Mouse (Mus musculus) forebrain, embryonic 14.5 days (tissue): Measurements from ENCODE around the gene Glis2. TPM values are rescaled to one million over a fixed set of nuclear protein-coding genes. Genes with fewer than 3 reads are reported as not detected.

ENCODE experiments used
- ATAC-seq: fragments of 200-750 bp; cut with Nextera tagmentation; 2 replicates; pipeline ENCODE4 v1.8.0; 2017; ENCODE audit warnings: mild to moderate bottlenecking, moderate library complexity
- DNase-seq: peaks from one replicate; pipeline ENCODE4 v3.0.0-alpha.2; 2015; ENCODE audit warnings: low spot score
- H3K27ac ChIP-seq: fragments of 300-500 bp; sonication (generic); 2 replicates; pipeline ENCODE4 v1.5.1; 2014; ENCODE audit warnings: low read depth, mild to moderate bottlenecking, control low read depth, low read length, moderate library complexity
- H3K27me3 ChIP-seq: fragments of 300-500 bp; sonication (generic); replicated peaks from 2 replicates; pipeline ENCODE4 v1.6.1; 2014; ENCODE audit warnings: low read length, control low read depth, mixed read lengths; ENCODE audit not compliant: control insufficient read depth, insufficient read depth
- H3K36me3 ChIP-seq: fragments of 300-500 bp; sonication (generic); 2 replicates; pipeline ENCODE4 v1.6.1; 2014; ENCODE audit warnings: low read length, control low read depth; ENCODE audit not compliant: control insufficient read depth, insufficient read depth
- H3K4me1 ChIP-seq: fragments of 300-500 bp; sonication (generic); 2 replicates; pipeline ENCODE4 v1.6.1; 2014; ENCODE audit warnings: antibody characterized with exemption, low read length, control low read depth; ENCODE audit not compliant: control insufficient read depth, insufficient read depth
- H3K4me2 ChIP-seq: fragments of 300-500 bp; sonication (generic); 2 replicates; pipeline ENCODE4 v1.6.1; 2014; ENCODE audit warnings: mild to moderate bottlenecking, control low read depth, low read length
- H3K4me3 ChIP-seq: fragments of 300-500 bp; sonication (generic); 2 replicates; pipeline ENCODE4 v1.5.1; 2014; ENCODE audit warnings: low read depth, low read length, control low read depth
- H3K9ac ChIP-seq: fragments of 300-500 bp; sonication (generic); 2 replicates; pipeline ENCODE4 v1.6.1; 2014; ENCODE audit warnings: mild to moderate bottlenecking, low read length, control low read depth, moderate library complexity
- H3K9me3 ChIP-seq: fragments of 300-500 bp; sonication (generic); replicated peaks from 2 replicates; pipeline ENCODE4 v1.6.1; 2016; ENCODE audit warnings: low read length, control low read depth, mixed read lengths; ENCODE audit not compliant: control insufficient read depth
- WGBS: fragments of 180-500 bp; shearing (Covaris S2); extraction: QIAGEN DNeasy Blood & Tissue Kit; methylation state at CpG from one replicate; pipeline ENCODE4 v1.1.7; 2014; 5-methylcytosine and 5-hydroxymethylcytosine counted together
- polyA plus RNA-seq: library from polyadenylated mRNA; unstranded; fragments of >200 nt; fragmentation: Nextera tagmentation; extraction: Ambion mirVana; gene quantifications from 2 replicates; pipeline ENCODE4 v1.2.1, GENCODE M21; 2014

The Glis2 gene
- polyA plus RNA-seq, 1 experiment from 2014 or later = 9.0 TPM

DNA sequence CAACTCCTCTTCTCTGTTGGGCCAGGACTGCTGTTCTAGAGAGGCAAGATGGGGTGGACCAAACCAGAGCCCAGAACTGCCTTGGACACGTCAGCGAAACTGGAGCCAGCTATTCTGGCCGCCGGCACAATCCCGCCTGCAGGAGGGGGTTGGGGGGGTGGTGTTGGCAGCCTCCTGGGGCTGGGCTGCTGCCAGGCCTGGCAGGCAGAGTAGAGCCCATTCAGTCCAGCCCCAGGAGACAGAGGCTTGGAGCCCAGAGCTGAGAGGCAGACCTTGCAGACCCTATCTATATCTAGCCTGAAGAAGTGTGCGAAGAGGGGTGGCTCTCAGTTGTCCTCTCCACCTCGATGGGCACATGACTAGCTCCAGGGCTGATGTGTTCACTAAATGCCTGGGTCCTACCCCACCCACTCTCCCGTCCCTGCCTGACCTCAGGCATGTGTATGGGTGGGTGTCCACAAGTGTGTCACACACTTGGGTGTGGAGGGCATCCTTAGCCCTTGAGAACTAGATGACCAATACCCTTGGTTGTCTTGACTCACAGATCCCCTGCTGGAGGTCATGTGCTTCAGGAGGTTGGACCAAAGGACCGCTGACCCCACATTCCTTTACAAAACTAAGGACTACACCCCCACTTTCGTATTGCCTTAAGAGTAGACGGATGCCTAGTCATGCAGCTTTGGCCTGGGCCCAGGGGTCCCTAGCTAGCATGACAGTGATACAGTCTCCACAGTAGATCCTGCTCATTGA lies 49.3 kb downstream of the Glis2 start:
- Histone ChIP-seq H3K4me2 (no peak overlapping the region), H3K4me3 (no peak overlapping the region), H3K27me3 (no peaks in the 10 kb centered on the region), H3K36me3 (peaks cover 3% of the 10 kb centered on the region; the same call in 1 of the 2 replicates), H3K9ac (no peak overlapping the region), H3K27ac (no peak overlapping the region), H3K4me1 (peaks cover 30% of the 10 kb centered on the region), H3K9me3 (no peaks in the 10 kb centered on the region)
- 54% methylated on average over 11 of the region's 11 CpGs for WGBS
- DNase-seq (peak; percentile 76), ATAC-seq (peak; percentile 72)

- no peak for ATAC-seq
- WGBS = 77% methylated on average over 4 of the region's 4 CpGs
Measured at GRCm38 (mm10) chr16:4645867-4646266, 51.4 kb downstream of the Glis2 start.

DNA sequence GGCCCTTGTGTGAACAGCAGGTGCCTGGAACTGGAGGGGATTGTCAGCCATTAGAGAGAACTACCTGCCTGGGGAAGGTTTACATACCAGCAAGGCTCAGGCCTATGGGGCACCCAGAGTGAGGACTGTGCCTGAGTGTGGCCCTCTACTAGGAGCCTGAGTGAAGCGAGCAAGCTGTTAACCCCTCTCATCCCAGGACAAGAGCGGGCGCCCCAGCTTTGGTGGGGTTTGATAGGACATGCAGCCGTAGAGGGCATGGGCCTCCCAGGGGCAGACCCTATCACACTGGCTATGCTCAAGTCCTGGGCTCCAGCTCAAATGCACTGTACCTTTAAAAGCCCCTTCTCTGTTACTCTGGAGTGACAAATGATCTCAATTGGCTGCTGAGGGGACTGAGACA lies 52.3 kb downstream of the Glis2 start:
- WGBS = 77% methylated on average over 4 of the region's 4 CpGs
- Histone ChIP-seq H3K4me3 (no peak overlapping the region), H3K4me1 (peaks cover 23% of the 10 kb centered on the region), H3K36me3 (peaks cover 11% of the 10 kb centered on the region; the same call in 1 of the 2 replicates), H3K27ac (no peak overlapping the region), H3K9ac (no peak overlapping the region), H3K9me3 (no peaks in the 10 kb centered on the region), H3K4me2 (no peak overlapping the region), H3K27me3 (no peaks in the 10 kb centered on the region)
- DNase-seq (no peak), ATAC-seq (no peak)

More at GRCm38 (mm10) chr16:4645867-4646266, 51.4 kb downstream of the Glis2 start:
- no peak overlapping the region for H3K4me2 ChIP-seq
- H3K27ac ChIP-seq = no peak overlapping the region
- H3K4me3 ChIP-seq = no peak overlapping the region
- no peak overlapping the region for H3K9ac ChIP-seq
- peaks cover 8% of the 10 kb centered on the region; the same call in 1 of the 2 replicates for H3K36me3 ChIP-seq
- no peak for DNase-seq
- H3K4me1 ChIP-seq = peaks cover 23% of the 10 kb centered on the region
- no peaks in the 10 kb centered on the region for H3K9me3 ChIP-seq
- H3K27me3 ChIP-seq = no peaks in the 10 kb centered on the region

DNA sequence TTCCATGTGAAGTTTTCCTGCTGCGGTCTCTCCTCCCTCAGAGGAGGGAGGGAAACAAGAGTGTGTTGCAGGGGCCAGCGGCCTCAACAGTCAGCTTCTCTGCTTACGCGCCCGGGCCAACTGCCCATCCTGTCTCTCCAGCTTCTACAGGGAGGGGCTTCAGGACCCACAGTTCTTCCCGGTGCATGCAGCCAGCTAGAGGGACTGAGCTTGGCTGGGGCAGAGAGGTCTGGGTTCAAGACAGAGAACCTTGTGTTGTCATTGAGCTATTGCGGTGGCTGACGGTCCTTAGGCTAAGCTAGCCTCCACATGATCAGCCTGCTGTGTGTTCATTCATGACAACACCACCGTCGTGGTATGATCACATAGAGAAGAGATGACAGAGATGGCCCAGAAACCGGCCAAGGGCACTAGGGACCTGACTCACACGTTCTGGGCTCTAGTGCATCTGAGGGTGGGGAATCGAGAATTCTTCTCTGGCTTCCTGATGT lies 53.2 kb downstream of the Glis2 start:
- DNase-seq = no peak
- Histone ChIP-seq H3K4me3 (no peak overlapping the region), H3K36me3 (peaks cover 12% of the 10 kb centered on the region; the same call in 1 of the 2 replicates), H3K4me1 (peaks cover 16% of the 10 kb centered on the region), H3K4me2 (no peak overlapping the region), H3K9me3 (no peaks in the 10 kb centered on the region), H3K27me3 (no peaks in the 10 kb centered on the region), H3K9ac (no peak overlapping the region), H3K27ac (no peak overlapping the region)
- no peak for ATAC-seq
- 81% methylated on average over 13 of the region's 13 CpGs for WGBS

DNA sequence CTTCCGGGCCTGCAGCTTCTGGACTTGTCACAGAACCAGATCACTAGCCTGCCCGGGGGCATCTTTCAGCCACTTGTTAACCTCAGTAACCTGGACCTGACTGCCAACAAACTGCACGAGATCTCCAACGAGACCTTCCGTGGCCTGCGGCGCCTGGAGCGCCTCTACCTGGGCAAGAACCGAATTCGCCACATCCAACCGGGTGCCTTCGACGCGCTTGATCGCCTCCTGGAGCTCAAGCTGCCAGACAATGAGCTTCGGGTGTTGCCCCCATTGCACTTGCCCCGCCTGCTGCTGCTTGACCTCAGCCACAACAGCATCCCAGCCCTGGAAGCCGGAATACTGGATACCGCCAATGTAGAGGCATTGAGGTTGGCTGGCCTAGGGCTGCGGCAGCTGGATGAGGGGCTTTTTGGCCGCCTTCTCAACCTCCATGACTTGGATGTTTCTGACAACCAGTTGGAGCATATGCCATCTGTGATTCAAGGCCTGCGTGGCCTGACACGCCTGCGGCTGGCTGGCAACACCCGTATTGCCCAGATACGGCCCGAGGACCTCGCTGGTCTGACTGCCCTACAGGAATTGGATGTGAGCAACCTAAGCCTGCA lies 54.0 kb downstream of the Glis2 start:
- DNase-seq (no peak), ATAC-seq (no peak)
- Histone ChIP-seq H3K9ac (no peak overlapping the region), H3K27ac (no peak overlapping the region), H3K9me3 (no peaks in the 10 kb centered on the region), H3K4me2 (no peak overlapping the region), H3K36me3 (peaks cover 15% of the 10 kb centered on the region; the same call in 1 of the 2 replicates), H3K27me3 (no peaks in the 10 kb centered on the region), H3K4me3 (no peak overlapping the region), H3K4me1 (peaks cover 8% of the 10 kb centered on the region)
- 88% methylated on average over 28 of the region's 28 CpGs for WGBS

DNA sequence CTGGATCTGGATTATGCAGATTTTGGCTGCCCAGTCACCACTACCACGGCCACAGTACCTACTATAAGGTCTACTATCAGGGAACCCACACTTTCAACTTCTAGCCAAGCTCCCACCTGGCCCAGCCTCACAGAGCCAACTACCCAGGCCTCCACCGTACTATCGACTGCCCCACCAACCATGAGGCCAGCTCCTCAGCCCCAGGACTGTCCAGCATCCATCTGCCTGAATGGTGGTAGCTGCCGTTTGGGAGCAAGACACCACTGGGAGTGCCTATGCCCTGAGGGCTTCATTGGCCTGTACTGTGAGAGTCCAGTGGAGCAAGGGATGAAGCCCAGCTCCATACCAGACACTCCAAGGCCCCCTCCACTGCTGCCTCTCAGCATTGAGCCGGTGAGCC lies 54.7 kb downstream of the Glis2 start:
- H3K4me2 ChIP-seq = no peak overlapping the region
- H3K4me3 ChIP-seq = no peak overlapping the region
- WGBS = 87% methylated on average over 5 of the region's 5 CpGs
- H3K36me3 ChIP-seq = peaks cover 15% of the 10 kb centered on the region; the same call in 1 of the 2 replicates
- ATAC-seq (no peak), DNase-seq (no peak)
- H3K9ac ChIP-seq = no peak overlapping the region
- H3K9me3 ChIP-seq = no peaks in the 10 kb centered on the region
- peaks cover 2% of the 10 kb centered on the region for H3K4me1 ChIP-seq
- H3K27me3 ChIP-seq = no peaks in the 10 kb centered on the region
- H3K27ac ChIP-seq = no peak overlapping the region

DNA sequence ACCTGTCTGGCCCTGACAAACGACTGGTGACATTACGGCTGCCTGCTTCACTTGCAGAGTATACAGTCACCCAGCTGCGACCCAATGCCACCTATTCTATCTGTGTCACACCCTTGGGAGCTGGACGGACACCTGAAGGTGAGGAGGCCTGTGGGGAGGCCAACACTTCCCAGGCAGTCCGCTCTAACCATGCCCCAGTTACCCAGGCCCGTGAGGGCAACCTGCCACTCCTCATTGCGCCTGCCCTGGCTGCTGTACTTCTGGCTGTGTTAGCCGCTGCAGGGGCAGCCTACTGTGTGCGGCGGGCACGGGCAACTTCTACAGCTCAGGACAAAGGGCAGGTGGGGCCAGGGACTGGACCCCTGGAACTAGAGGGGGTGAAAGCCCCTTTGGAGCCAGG lies 55.2 kb downstream of the Glis2 start:
- H3K4me3 ChIP-seq = no peak overlapping the region
- H3K9ac ChIP-seq = no peak overlapping the region
- no peaks in the 10 kb centered on the region for H3K27me3 ChIP-seq
- peaks cover 15% of the 10 kb centered on the region; the same call in 1 of the 2 replicates for H3K36me3 ChIP-seq
- H3K27ac ChIP-seq = no peak overlapping the region
- WGBS = 92% methylated on average over 11 of the region's 11 CpGs
- DNase-seq = no peak
- ATAC-seq = no peak
- H3K9me3 ChIP-seq = no peaks in the 10 kb centered on the region
- H3K4me2 ChIP-seq = no peak overlapping the region
- no peaks in the 10 kb centered on the region for H3K4me1 ChIP-seq

GRCm38 (mm10) chr16:4650161-4650560 lies 55.6 kb downstream of the Glis2 start:
- Histone ChIP-seq H3K27ac (no peak overlapping the region), H3K4me2 (no peak overlapping the region), H3K9ac (no peak overlapping the region), H3K4me3 (no peak overlapping the region), H3K27me3 (no peaks in the 10 kb centered on the region), H3K4me1 (no peaks in the 10 kb centered on the region), H3K9me3 (no peaks in the 10 kb centered on the region), H3K36me3 (peaks cover 16% of the 10 kb centered on the region)
- no peak for DNase-seq
- WGBS = 88% methylated on average over 3 of the region's 3 CpGs
- no peak for ATAC-seq

- DNase-seq = no peak
- Histone ChIP-seq H3K36me3 (peaks cover 22% of the 10 kb centered on the region), H3K4me2 (no peak overlapping the region), H3K9me3 (no peaks in the 10 kb centered on the region), H3K9ac (no peak overlapping the region), H3K4me3 (no peak overlapping the region), H3K27me3 (no peaks in the 10 kb centered on the region), H3K4me1 (no peaks in the 10 kb centered on the region), H3K27ac (no peak overlapping the region)
- 88% methylated on average over 1 of the region's 1 CpGs for WGBS
- no peak for ATAC-seq
Measured at GRCm38 (mm10) chr16:4651081-4651480, 56.6 kb downstream of the Glis2 start.
